Mouse (Mus musculus): ENCODE measurements at regions not wholly inside any gene's neighbourhood (a gene's known extent, or its start where the extent isn't known, plus 50 kb on each side); places are given as distances from the start of the nearest gene placed in this dataset.

DNA sequence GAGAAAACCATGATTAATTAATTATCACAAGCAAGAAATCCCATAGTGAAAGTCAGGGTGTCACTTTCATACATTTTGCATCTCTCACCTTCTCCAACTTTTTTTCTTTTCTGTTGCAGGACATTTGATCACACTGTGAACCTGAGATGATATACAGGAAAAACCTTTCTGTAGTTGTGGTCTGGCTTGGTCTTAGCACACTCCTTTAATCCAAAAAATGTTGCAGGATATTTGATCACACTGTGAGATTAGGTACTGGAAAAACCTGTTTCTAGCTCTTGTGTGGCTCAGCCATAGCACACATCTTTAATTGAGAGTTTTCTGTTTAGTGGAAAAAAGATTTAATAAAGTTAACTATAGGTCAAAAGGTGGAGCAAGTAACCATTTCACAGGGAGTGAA is 645.6 kb upstream of the Zfp804a start:
- DNase-seq (ENCODE audit: low spot score): no peak

DNA sequence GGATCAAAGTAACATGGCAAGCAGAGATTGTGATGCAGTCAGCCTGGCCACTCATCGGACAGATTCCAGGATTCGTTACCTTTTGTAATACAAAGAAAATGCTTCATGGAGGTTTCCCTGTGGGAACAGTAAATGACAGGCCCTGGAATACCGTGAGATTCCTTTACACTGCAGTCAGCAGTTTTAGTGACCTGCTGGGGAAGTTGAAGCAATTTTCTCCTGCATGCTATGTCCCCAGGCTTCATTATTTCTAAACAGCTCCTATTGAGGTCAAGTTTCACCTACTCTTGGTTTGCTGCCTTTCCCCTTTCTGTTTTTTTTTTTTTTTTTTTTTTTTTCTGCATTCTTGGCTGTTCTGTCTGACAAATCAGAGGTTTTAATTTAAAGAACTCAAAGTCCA is 641.3 kb upstream of the Zfp804a start:
- no peak for DNase-seq (ENCODE audit: low spot score)

DNA sequence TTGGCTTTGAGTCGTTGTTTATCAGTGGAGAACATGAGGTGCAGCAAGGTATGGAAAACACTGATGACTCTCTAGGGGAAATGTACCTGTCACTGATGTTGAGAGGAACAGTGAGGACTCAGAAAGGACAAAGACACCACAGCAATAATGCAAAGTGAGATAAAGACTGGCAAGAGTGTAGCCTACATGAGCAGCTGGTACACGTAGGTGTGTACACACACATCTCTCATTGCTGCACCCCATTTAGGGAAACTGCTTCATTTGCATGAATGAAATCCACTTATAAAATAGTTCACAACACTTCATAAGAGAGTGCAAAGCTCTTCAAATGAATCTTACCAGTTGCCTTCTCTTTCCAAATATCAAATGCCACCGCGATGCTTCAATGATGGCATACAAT is 621.6 kb upstream of the Zfp804a start:
- no peak for DNase-seq (ENCODE audit: low spot score)

DNA sequence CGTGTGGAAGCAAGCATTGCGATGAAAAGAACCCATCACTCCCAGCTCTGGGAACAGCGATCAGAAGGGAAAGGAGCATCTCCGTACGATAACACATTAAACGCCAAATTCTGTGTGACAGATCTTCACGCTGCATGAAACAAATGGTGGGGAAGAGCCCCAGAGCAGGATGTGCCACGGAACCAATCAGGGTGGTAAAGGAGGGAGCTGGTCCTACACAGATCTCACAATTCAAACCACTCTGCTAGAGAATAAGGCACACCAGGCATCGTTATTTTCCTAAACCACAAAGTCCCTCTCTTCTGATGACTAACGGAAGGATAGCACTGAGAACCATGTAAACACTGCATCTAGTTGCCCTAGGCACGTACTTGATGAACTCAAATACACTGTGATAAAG is 613.9 kb upstream of the Zfp804a start:
- DNase-seq (ENCODE audit: low spot score): no peak

DNA sequence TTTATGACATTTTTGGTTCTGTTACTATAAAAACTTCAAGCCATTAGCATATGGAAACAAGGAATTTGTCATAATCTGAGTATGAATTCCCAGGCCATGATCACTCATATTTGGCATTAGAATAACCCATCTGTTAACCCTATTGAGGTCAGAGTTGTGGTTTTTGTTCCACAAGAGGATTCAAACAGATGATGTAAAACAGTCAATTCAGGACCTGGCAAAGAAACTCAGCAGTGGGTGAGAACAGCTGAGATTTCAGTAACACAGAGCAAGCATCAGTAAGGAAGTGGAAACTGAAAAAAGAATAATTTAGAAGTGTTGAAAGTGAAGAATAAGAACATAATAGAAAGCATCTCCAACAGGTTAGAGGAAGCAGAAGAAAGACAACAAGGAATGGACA is 612.1 kb upstream of the Zfp804a start:
- no peak for DNase-seq (ENCODE audit: low spot score)

- DNase-seq (ENCODE audit: low spot score): no peak
These were observed 602.5 kb upstream of the Zfp804a start for GRCm38 (mm10) chr2:81450514-81450913.

GRCm38 (mm10) chr2:81488821-81489220 is 564.2 kb upstream of the Zfp804a start:
- no peak for DNase-seq (ENCODE audit: low spot score)

DNA sequence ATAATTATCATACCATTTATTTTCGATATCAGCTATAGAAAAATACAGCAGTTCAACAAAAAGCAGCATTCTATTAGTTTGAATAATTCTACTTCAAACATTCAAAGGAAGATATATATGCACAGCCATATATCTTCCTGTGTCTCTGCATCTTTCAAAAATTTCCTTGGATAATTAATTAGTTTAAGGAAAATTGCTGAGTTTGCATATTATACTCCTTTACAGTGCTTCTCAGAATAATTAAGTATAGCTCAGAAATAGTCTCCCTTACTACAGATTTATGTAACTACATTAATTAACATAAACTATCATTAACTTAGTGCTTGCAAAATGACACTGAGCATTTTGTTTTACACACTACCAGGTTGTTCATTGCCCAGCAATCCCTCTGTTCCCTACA is 546.0 kb upstream of the Zfp804a start:
- no peak for DNase-seq (ENCODE audit: low spot score)

GRCm38 (mm10) chr2:81513030-81513579 is 539.9 kb upstream of the Zfp804a start:
- peak; percentile 11 for DNase-seq (ENCODE audit: low spot score)

- no peak for DNase-seq (ENCODE audit: low spot score)
These were observed 514.9 kb upstream of the Zfp804a start for GRCm38 (mm10) chr2:81538111-81538510.

GRCm38 (mm10) chr2:81549158-81549557 is 503.9 kb upstream of the Zfp804a start:
- peak; percentile 10 for DNase-seq (ENCODE audit: low spot score)

DNA sequence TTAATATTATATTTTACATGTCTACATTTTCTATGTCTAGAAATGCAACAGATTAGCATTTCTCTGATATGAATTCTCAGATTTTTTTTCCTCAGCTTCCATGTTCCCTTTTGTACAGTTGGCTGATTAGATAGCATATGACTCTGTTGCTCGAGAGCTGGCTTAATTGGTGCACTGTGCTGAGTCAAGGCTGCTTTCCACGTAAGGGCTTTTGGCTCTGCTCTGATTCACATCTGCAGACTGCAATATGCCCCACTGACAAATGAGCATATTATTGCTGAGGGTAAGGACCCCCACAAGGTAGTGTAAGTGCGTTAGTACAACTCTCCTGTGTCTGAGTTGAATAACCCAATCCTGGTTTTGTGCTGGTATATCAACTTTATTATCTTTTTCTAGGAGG is 470.9 kb upstream of the Zfp804a start:
- peak; percentile 16 for DNase-seq (ENCODE audit: low spot score)

Data from adipocyte (in vitro differentiated cells).